Mouse (Mus musculus) kidney, embryonic 14.5 days (tissue): ENCODE data around the gene Elovl6. TPM values are rescaled to one million over a fixed set of nuclear protein-coding genes. Genes with fewer than 3 reads are reported as not detected.

Experiments
- ATAC-seq: fragments of 200-750 bp; cut with Nextera tagmentation; 2 replicates; pipeline ENCODE4 v1.8.0; 2017; ENCODE audit warnings: moderate number of reproducible peaks, mild to moderate bottlenecking, moderate TSS enrichment, moderate library complexity; ENCODE audit not compliant: low FRiP score, low TSS enrichment
- H3K27ac ChIP-seq: fragments of 300-500 bp; sonication (generic); 2 replicates; pipeline ENCODE4 v1.5.1; 2014; ENCODE audit warnings: low read depth, mild to moderate bottlenecking, low read length, moderate library complexity, mixed read lengths
- H3K27me3 ChIP-seq: fragments of 300-500 bp; sonication (generic); 2 replicates; pipeline ENCODE4 v1.6.1; 2014; ENCODE audit warnings: mild to moderate bottlenecking, low read length; ENCODE audit not compliant: control insufficient read depth, insufficient read depth
- H3K36me3 ChIP-seq: fragments of 300-500 bp; sonication (generic); 2 replicates; pipeline ENCODE4 v1.6.1; 2014; ENCODE audit warnings: low read length, mixed read lengths; ENCODE audit not compliant: control insufficient read depth, insufficient read depth
- H3K4me1 ChIP-seq: fragments of 300-500 bp; sonication (generic); 2 replicates; pipeline ENCODE4 v1.6.1; 2014; ENCODE audit warnings: low read length, mixed read lengths; ENCODE audit not compliant: control insufficient read depth, insufficient read depth
- H3K4me2 ChIP-seq: fragments of 300-500 bp; sonication (generic); replicated peaks from 2 replicates; pipeline ENCODE4 v1.6.1; 2014; ENCODE audit warnings: low read depth, mild to moderate bottlenecking, low read length
- H3K4me3 ChIP-seq: fragments of 300-500 bp; sonication (generic); 2 replicates; pipeline ENCODE4 v1.5.1; 2014; ENCODE audit warnings: mild to moderate bottlenecking, low read length
- H3K9ac ChIP-seq: fragments of 300-500 bp; sonication (generic); 2 replicates; pipeline ENCODE4 v1.6.1; 2014; ENCODE audit warnings: low read depth, mild to moderate bottlenecking, low read length, moderate library complexity
- H3K9me3 ChIP-seq: fragments of 300-500 bp; sonication (generic); 2 replicates; pipeline ENCODE4 v1.6.1; 2016; ENCODE audit warnings: low read length; ENCODE audit not compliant: control insufficient read depth
- WGBS: fragments of 180-500 bp; shearing (Covaris S2); extraction: QIAGEN DNeasy Blood & Tissue Kit; methylation state at CpG from one replicate; pipeline ENCODE4 v1.1.7; 2014; 5-methylcytosine and 5-hydroxymethylcytosine counted together
- polyA plus RNA-seq: library from polyadenylated mRNA; unstranded; fragments of >200 nt; fragmentation: Nextera tagmentation; extraction: Ambion mirVana; gene quantifications from 2 replicates; pipeline ENCODE4 v1.2.1, GENCODE M21; 2014

Gene Elovl6
- polyA plus RNA-seq, 1 experiment from 2014 or later = 50.4 TPM

- H3K36me3 ChIP-seq = peaks cover 7% of the 10 kb centered on the region; the same call in 1 of the 2 replicates
- no peak overlapping the region for H3K27ac ChIP-seq
- no peak for ATAC-seq
- no peak overlapping the region for H3K4me2 ChIP-seq
- WGBS = 83% methylated on average over 4 of the region's 4 CpGs
- H3K9me3 ChIP-seq = no peaks in the 10 kb centered on the region
- H3K4me1 ChIP-seq = no peaks in the 10 kb centered on the region; the same call in 1 of the 2 replicates
- H3K4me3 ChIP-seq = no peak overlapping the region
- no peak overlapping the region for H3K9ac ChIP-seq
- H3K27me3 ChIP-seq = no peaks in the 10 kb centered on the region
Observed at GRCm38 (mm10) chr3:129627281-129627680, 95.1 kb downstream of the Elovl6 start.

GRCm38 (mm10) chr3:129631018-129631417 is 98.9 kb downstream of the Elovl6 start:
- no peak overlapping the region for H3K4me3 ChIP-seq
- WGBS = 97% methylated on average over 1 of the region's 1 CpGs
- no peak overlapping the region for H3K9ac ChIP-seq
- peaks cover 7% of the 10 kb centered on the region; the same call in 1 of the 2 replicates for H3K36me3 ChIP-seq
- no peaks in the 10 kb centered on the region for H3K27me3 ChIP-seq
- H3K9me3 ChIP-seq = no peaks in the 10 kb centered on the region
- H3K4me2 ChIP-seq = no peak overlapping the region
- no peak for ATAC-seq
- H3K4me1 ChIP-seq = no peaks in the 10 kb centered on the region
- H3K27ac ChIP-seq = no peak overlapping the region

- H3K36me3 ChIP-seq = peaks cover 7% of the 10 kb centered on the region; the same call in 1 of the 2 replicates
- H3K9ac ChIP-seq = no peak overlapping the region
- no peak overlapping the region for H3K4me3 ChIP-seq
- no peaks in the 10 kb centered on the region for H3K27me3 ChIP-seq
- 93% methylated on average over 5 of the region's 5 CpGs for WGBS
- no peak overlapping the region for H3K4me2 ChIP-seq
- ATAC-seq = no peak
- no peaks in the 10 kb centered on the region for H3K4me1 ChIP-seq
- H3K27ac ChIP-seq = no peak overlapping the region
- H3K9me3 ChIP-seq = no peaks in the 10 kb centered on the region
Observed at GRCm38 (mm10) chr3:129631857-129632256, 99.7 kb downstream of the Elovl6 start.

- H3K4me3 ChIP-seq = no peak overlapping the region
- no peaks in the 10 kb centered on the region for H3K9me3 ChIP-seq
- H3K4me1 ChIP-seq = no peaks in the 10 kb centered on the region
- ATAC-seq = no peak
- 58% methylated on average over 8 of the region's 8 CpGs for WGBS
- H3K36me3 ChIP-seq = peaks cover 7% of the 10 kb centered on the region; the same call in 1 of the 2 replicates
- H3K27ac ChIP-seq = no peak overlapping the region
- H3K4me2 ChIP-seq = no peak overlapping the region
- no peak overlapping the region for H3K9ac ChIP-seq
- no peaks in the 10 kb centered on the region for H3K27me3 ChIP-seq
Observed at GRCm38 (mm10) chr3:129633518-129633917, 101.4 kb downstream of the Elovl6 start.

GRCm38 (mm10) chr3:129634260-129634901 is 102.2 kb downstream of the Elovl6 start:
- Histone ChIP-seq H3K4me2 (no peak overlapping the region), H3K36me3 (peaks cover 6% of the 10 kb centered on the region; the same call in 1 of the 2 replicates), H3K4me1 (no peaks in the 10 kb centered on the region), H3K27ac (no peak overlapping the region), H3K9me3 (no peaks in the 10 kb centered on the region), H3K27me3 (no peaks in the 10 kb centered on the region), H3K4me3 (no peak overlapping the region), H3K9ac (no peak overlapping the region)
- ATAC-seq = peak; percentile 43; the same call in 1 of the 2 replicates
- WGBS = 81% methylated on average over 11 of the region's 11 CpGs

GRCm38 (mm10) chr3:129637446-129637845 is 105.3 kb downstream of the Elovl6 start:
- 80% methylated on average over 6 of the region's 6 CpGs for WGBS
- Histone ChIP-seq H3K9me3 (no peaks in the 10 kb centered on the region), H3K9ac (no peak overlapping the region), H3K4me3 (no peak overlapping the region), H3K4me2 (no peak overlapping the region), H3K4me1 (0 out of 2 replicates have a peak, but pooled peaks cover 6% of the 10 kb centered on the region), H3K36me3 (no peaks in the 10 kb centered on the region), H3K27me3 (no peaks in the 10 kb centered on the region), H3K27ac (no peak overlapping the region)
- ATAC-seq = no peak

- H3K27ac ChIP-seq = no peak overlapping the region
- no peak overlapping the region for H3K9ac ChIP-seq
- H3K27me3 ChIP-seq = no peaks in the 10 kb centered on the region
- 0 out of 2 replicates have a peak, but pooled peaks cover 6% of the 10 kb centered on the region for H3K4me1 ChIP-seq
- no peak overlapping the region for H3K4me2 ChIP-seq
- H3K36me3 ChIP-seq = no peaks in the 10 kb centered on the region
- 61% methylated on average over 5 of the region's 5 CpGs for WGBS
- H3K4me3 ChIP-seq = no peak overlapping the region
- ATAC-seq = no peak
- H3K9me3 ChIP-seq = no peaks in the 10 kb centered on the region
Observed at GRCm38 (mm10) chr3:129639701-129640100, 107.5 kb downstream of the Elovl6 start.

- 69% methylated on average over 10 of the region's 10 CpGs for WGBS
- H3K4me3 ChIP-seq = no peak overlapping the region
- no peaks in the 10 kb centered on the region for H3K9me3 ChIP-seq
- no peaks in the 10 kb centered on the region for H3K36me3 ChIP-seq
- no peak overlapping the region for H3K4me2 ChIP-seq
- no peak overlapping the region for H3K9ac ChIP-seq
- no peak overlapping the region for H3K27ac ChIP-seq
- H3K4me1 ChIP-seq = 0 out of 2 replicates have a peak, but pooled peaks cover 9% of the 10 kb centered on the region
- ATAC-seq = peak; percentile 44; the same call in 1 of the 2 replicates
- H3K27me3 ChIP-seq = no peaks in the 10 kb centered on the region
Observed at GRCm38 (mm10) chr3:129640211-129641000, 108.3 kb downstream of the Elovl6 start.

GRCm38 (mm10) chr3:129641621-129642020 is 109.5 kb downstream of the Elovl6 start:
- Histone ChIP-seq H3K4me2 (no peak overlapping the region), H3K27ac (no peak overlapping the region)
- 89% methylated on average over 7 of the region's 7 CpGs for WGBS

More at GRCm38 (mm10) chr3:129641621-129642020, 109.5 kb downstream of the Elovl6 start:
- Histone ChIP-seq H3K9me3 (no peaks in the 10 kb centered on the region), H3K27me3 (no peaks in the 10 kb centered on the region), H3K4me3 (no peak overlapping the region), H3K4me1 (peaks cover 20% of the 10 kb centered on the region; the same call in 1 of the 2 replicates), H3K9ac (no peak overlapping the region), H3K36me3 (no peaks in the 10 kb centered on the region)
- no peak for ATAC-seq
